Mouse (Mus musculus) G1E (cell line): ENCODE data around the gene Myo1a. TPM values are rescaled to one million over a fixed set of nuclear protein-coding genes. Genes with fewer than 3 reads are reported as not detected.

ENCODE experiments used
- ATAC-seq: 2 replicates; pipeline ENCODE4 v1.8.0; 2016; ENCODE audit warnings: mild to moderate bottlenecking; ENCODE audit not compliant: insufficient number of reproducible peaks, poor library complexity, low FRiP score, severe bottlenecking; ENCODE audit errors: extremely low read depth
- DNase-seq: peaks from one replicate; pipeline ENCODE4 v3.0.0; 2012; ENCODE audit warnings: low spot score
- H3K27me3 ChIP-seq: 2 replicates; pipeline ENCODE4 v1.6.1; 2012; ENCODE audit warnings: mild to moderate bottlenecking, low read length, inconsistent platforms; ENCODE audit not compliant: insufficient read depth
- H3K36me3 ChIP-seq: replicated peaks from 2 replicates; pipeline ENCODE3; 2012; ENCODE audit warnings: mild to moderate bottlenecking, inconsistent platforms
- H3K4me1 ChIP-seq: 2 replicates; pipeline ENCODE4 v1.6.1; 2012; ENCODE audit warnings: low read depth, low read length, inconsistent platforms, mixed read lengths; ENCODE audit not compliant: insufficient read depth
- H3K4me3 ChIP-seq: 2 replicates; pipeline ENCODE4 v1.5.1; 2012; ENCODE audit warnings: low read depth, mild to moderate bottlenecking, inconsistent platforms, low read length, moderate library complexity, mixed read lengths
- H3K9me3 ChIP-seq: replicated peaks from 2 replicates; pipeline ENCODE4 v1.6.1; 2012; ENCODE audit warnings: inconsistent platforms
- CTCF ChIP-seq: IDR thresholded peaks from 2 replicates; pipeline ENCODE4 v1.5.1; 2012; ENCODE audit warnings: low read depth, low read length, inconsistent platforms, mixed read lengths
- GATA1 ChIP-seq: IDR thresholded peaks from 2 replicates; pipeline ENCODE4 v1.6.1; 2012; ENCODE audit warnings: borderline replicate concordance, low read length, inconsistent platforms, mixed read lengths
- GATA2 ChIP-seq: IDR thresholded peaks from 2 replicates; pipeline ENCODE4 v1.6.1; 2012; ENCODE audit warnings: low read depth, low read length, inconsistent platforms, borderline replicate concordance
- POLR2AphosphoS5 ChIP-seq: IDR thresholded peaks from 2 replicates; pipeline ENCODE4 v1.6.1; 2012; ENCODE audit warnings: low read depth, low read length, inconsistent platforms; ENCODE audit not compliant: insufficient replicate concordance
- TAL1 ChIP-seq: conservative IDR thresholded peaks from 2 replicates; pipeline ENCODE4 v1.6.1; 2012; ENCODE audit warnings: low read depth, low read length, inconsistent platforms, mixed read lengths
- polyA plus RNA-seq: library from polyadenylated mRNA; stranded (reverse); fragments of >175 nt; gene quantifications from 2 replicates; pipeline ENCODE4 v1.2.3, GENCODE M21; 2012
- total RNA-seq, 2 experiments: library from RNA; stranded (forward) in 1 of 2; stranded (reverse) in 1 of 2; fragments of 200-1000 nt in 1 of 2; fragments of >200 nt in 1 of 2; fragmentation: Nextera tagmentation in 1 of 2; gene quantifications; 2 replicates each; pipeline ENCODE4 v1.2.3; 2014 to 2017

The Myo1a gene
- total and polyA plus RNA-seq, 3 experiments, result 0.09 to 0.23 (median 0.16) TPM

DNA sequence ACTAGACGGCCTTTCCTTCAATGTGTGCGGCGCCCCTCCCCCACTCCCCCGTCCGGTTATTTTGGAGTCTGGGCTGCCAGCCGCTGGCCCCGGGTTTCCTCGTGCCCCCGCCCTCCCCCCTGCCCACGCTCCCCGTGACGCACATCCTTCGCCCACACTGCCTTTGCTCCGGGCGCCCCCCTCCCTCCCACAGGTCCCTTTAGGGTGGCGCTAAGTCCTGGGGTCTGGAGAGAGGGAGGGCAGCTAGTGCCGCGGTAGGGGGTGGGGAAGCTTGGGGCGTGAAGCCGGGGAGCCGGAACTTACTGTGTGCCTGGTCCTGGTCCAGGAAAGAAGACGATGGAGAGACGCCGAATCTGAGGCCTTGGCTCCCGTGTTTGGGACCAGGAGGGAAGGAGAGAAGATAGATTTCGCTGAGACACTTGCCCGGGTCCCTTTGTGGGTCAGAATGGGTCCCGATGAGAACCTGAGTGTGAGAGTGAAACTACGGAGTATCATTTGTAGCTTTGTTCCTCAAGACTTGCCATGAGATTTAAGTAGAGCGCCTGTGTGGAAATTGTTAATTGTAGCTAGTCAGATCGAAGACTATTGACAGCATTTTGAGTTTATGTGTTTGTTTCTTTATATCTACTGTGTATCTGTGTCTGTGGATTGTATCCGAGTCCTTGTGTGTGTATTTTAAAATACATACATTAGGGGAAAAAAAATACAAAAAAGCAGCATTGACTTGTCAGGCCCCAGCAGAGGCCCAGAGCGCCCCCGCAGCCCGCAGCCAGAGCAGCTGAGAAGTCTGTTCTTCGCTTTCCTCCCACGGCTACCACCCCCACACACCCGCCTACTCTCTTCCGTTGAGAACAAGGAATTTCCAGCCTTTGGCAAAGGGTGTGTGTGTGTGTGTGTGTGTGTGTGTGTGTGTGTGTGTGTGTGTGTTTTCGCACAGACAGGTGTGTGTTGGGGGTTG, 36.6 kb upstream of the Myo1a start, which contains the start of gene Nab2:
Nab2 (minus strand) TSS at position 476 of the 958 bp plus-strand sequence.
- H3K4me3 ChIP-seq, result peak within 1 kb of the TSS; percentile 93
- peaks cover 71% of the 10 kb centered on the region for H3K4me1 ChIP-seq
- H3K27me3 ChIP-seq, result no peaks in the 10 kb centered on the region
- peaks cover 18% of the 10 kb centered on the region for H3K36me3 ChIP-seq
- no peaks in the 10 kb centered on the region for H3K9me3 ChIP-seq
- TF ChIP-seq CTCF (no peak), POLR2AphosphoS5 (no peak), GATA1 (no peak), TAL1 (no peak), GATA2 (no peak)
- peak; percentile 71 for DNase-seq
- ATAC-seq, result peak; percentile 59

DNA sequence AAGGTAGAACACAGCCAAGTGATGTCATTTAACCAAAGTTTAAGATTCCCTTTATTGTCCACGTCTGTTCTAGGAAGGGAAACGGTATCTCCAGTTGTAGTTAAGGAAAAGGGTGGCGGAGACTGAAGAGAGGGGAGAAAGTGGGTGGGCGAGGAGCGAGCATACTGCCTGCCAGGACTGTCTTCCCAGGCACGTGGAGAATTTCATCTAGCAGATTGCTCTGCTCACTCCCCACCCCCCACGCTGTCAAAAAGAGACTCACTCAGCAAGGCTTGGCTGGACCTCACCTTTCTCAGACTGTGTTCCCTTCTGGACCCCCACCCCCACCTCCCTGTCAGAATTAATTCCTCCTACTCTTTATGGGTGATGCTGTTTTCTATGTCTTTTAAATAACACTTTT, 35.8 kb upstream of the Myo1a start:
- ATAC-seq, result no peak

GRCm38 (mm10) chr10:127670185-127670584, 34.8 kb upstream of the Myo1a start:
- ATAC-seq (no peak), DNase-seq (no peak)
- Histone ChIP-seq H3K4me3 (no peak overlapping the region), H3K27me3 (no peaks in the 10 kb centered on the region), H3K9me3 (peaks cover 3% of the 10 kb centered on the region; the same call in 1 of the 2 replicates), H3K4me1 (peaks cover 64% of the 10 kb centered on the region), H3K36me3 (no peaks in the 10 kb centered on the region)
- no peak for TF ChIP-seq POLR2AphosphoS5
- TF ChIP-seq GATA2, result no peak
- no peak for TF ChIP-seq TAL1
- TF ChIP-seq GATA1, result no peak

More for the DNA sequence above, 35.8 kb upstream of the Myo1a start:
- no peak for TF ChIP-seq CTCF
- no peak for TF ChIP-seq GATA1
- no peak for TF ChIP-seq POLR2AphosphoS5
- no peak for TF ChIP-seq GATA2
- TF ChIP-seq TAL1, result no peak
- Histone ChIP-seq H3K9me3 (0 out of 2 replicates have a peak, but pooled peaks cover 3% of the 10 kb centered on the region), H3K4me1 (peaks cover 69% of the 10 kb centered on the region), H3K36me3 (peaks cover 10% of the 10 kb centered on the region), H3K27me3 (no peaks in the 10 kb centered on the region), H3K4me3 (peak overlapping the region; percentile 93; the same call in 1 of the 2 replicates)
- DNase-seq, result no peak

GRCm38 (mm10) chr10:127671276-127671675, 33.7 kb upstream of the Myo1a start:
- ATAC-seq, result no peak

DNA sequence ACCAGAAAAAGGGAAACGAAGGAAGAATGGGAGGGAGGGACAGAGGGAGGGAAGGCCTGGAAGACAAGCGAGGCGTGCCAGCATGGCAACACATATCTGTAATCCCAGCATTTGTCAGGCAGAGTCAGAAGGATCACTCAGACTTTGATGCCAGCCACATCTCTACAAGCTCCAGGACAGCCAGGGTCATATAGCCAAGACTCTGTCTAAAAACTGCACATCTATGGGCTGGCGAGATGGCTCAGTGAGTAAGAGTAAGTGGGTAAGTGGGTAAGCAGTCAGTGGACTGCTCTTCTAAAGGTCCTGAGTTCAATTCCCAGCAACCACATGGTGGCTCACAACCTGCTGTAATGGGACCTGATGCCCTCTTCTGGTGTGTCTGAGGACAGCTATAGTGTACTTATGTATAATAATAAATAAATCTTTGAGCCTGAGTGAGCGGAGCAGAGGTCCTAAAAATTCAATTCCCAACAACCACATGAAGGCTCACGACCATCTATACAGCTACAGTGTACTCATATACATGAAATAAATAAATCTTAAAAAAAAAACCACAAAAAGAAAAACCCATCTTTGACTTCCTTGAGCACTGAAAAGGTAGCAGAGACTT, 30.8 kb upstream of the Myo1a start:
- H3K4me1 ChIP-seq, result peaks cover 54% of the 10 kb centered on the region
- no peak overlapping the region for H3K4me3 ChIP-seq
- DNase-seq (no peak), ATAC-seq (no peak)
- no peaks in the 10 kb centered on the region for H3K27me3 ChIP-seq
- H3K9me3 ChIP-seq, result peaks cover 3% of the 10 kb centered on the region; the same call in 1 of the 2 replicates
- H3K36me3 ChIP-seq, result peaks cover 9% of the 10 kb centered on the region
- TF ChIP-seq GATA1 (no peak), GATA2 (no peak), TAL1 (no peak), CTCF (no peak), POLR2AphosphoS5 (no peak)

More at GRCm38 (mm10) chr10:127671276-127671675, 33.7 kb upstream of the Myo1a start:
- DNase-seq, result no peak
- Histone ChIP-seq H3K27me3 (no peaks in the 10 kb centered on the region), H3K4me3 (no peak overlapping the region), H3K36me3 (no peaks in the 10 kb centered on the region), H3K4me1 (peaks cover 57% of the 10 kb centered on the region), H3K9me3 (peaks cover 3% of the 10 kb centered on the region; the same call in 1 of the 2 replicates)
- TF ChIP-seq TAL1 (no peak), CTCF (peak; percentile 67)
